Mouse (Mus musculus) thymus, postnatal 36 days (tissue): Measurements from ENCODE around the gene Clk3.

Experiments used
- DNase-seq, 2 experiments: peaks; one replicate each; pipeline ENCODE4 v3.0.0; 2022; ENCODE audit warnings: mixed read lengths in 2 of 2

Gene Clk3

GRCm38 (mm10) chr9:57769539-57770069 lies 3.9 kb upstream of the Clk3 start:
- DNase-seq: peak; percentile 75 to 87

- DNase-seq: peak in 1 of 2 experiments; percentile 25
These were observed 1.6 kb upstream of the Clk3 start for GRCm38 (mm10) chr9:57767231-57767630.

- DNase-seq: no peak
These were observed 771 bp upstream of the Clk3 start for GRCm38 (mm10) chr9:57766431-57766830.

GRCm38 (mm10) chr9:57764974-57765363 lies 691 bp downstream of the Clk3 start:
- peak; percentile 95 to 96 for DNase-seq

GRCm38 (mm10) chr9:57764147-57764973 lies 1.3 kb downstream of the Clk3 start:
- peak; percentile 63 to 72 for DNase-seq

GRCm38 (mm10) chr9:57762563-57762991 lies 3.1 kb downstream of the Clk3 start:
- DNase-seq: peak; percentile 54 to 57

GRCm38 (mm10) chr9:57761563-57762551 lies 3.8 kb downstream of the Clk3 start:
- DNase-seq: peak; percentile 39 to 69

GRCm38 (mm10) chr9:57760416-57761146 lies 5.1 kb downstream of the Clk3 start:
- DNase-seq: no peak

- peak; percentile 73 to 74 for DNase-seq
These were observed 6.4 kb downstream of the Clk3 start for GRCm38 (mm10) chr9:57759289-57759688.

- DNase-seq: no peak
These were observed 7.1 kb downstream of the Clk3 start for GRCm38 (mm10) chr9:57758528-57758927.

GRCm38 (mm10) chr9:57757578-57757977 lies 8.1 kb downstream of the Clk3 start:
- DNase-seq: no peak

GRCm38 (mm10) chr9:57750901-57751300 lies 14.8 kb downstream of the Clk3 start:
- DNase-seq: peak in 1 of 2 experiments; percentile 18

GRCm38 (mm10) chr9:57748831-57749230 lies 16.8 kb downstream of the Clk3 start:
- DNase-seq: peak in 1 of 2 experiments; percentile 11

GRCm38 (mm10) chr9:57748137-57748536 lies 17.5 kb downstream of the Clk3 start:
- DNase-seq: peak in 1 of 2 experiments; percentile 14

- no peak for DNase-seq
These were observed 18.6 kb downstream of the Clk3 start for GRCm38 (mm10) chr9:57747067-57747466.

- no peak for DNase-seq
These were observed 21.1 kb downstream of the Clk3 start for GRCm38 (mm10) chr9:57744462-57745091.

GRCm38 (mm10) chr9:57739863-57740262 lies 25.8 kb downstream of the Clk3 start:
- DNase-seq: no peak

- DNase-seq: no peak
These were observed 32.1 kb downstream of the Clk3 start for GRCm38 (mm10) chr9:57733606-57734005.

GRCm38 (mm10) chr9:57728312-57728711 lies 37.3 kb downstream of the Clk3 start:
- no peak for DNase-seq

- DNase-seq: no peak
These were observed 41.0 kb downstream of the Clk3 start for GRCm38 (mm10) chr9:57724701-57725100.

- DNase-seq: no peak
These were observed 41.9 kb downstream of the Clk3 start for GRCm38 (mm10) chr9:57723796-57724195.

- no peak for DNase-seq
These were observed 42.3 kb downstream of the Clk3 start for GRCm38 (mm10) chr9:57723315-57723715.
